Mouse (Mus musculus) spleen, adult 2 months (tissue): ENCODE data around the gene Reg4.

Source experiments
- CTCF ChIP-seq: fragments of 200-500 bp; IDR thresholded peaks from 2 replicates; pipeline ENCODE4 v1.5.1; 2011; ENCODE audit warnings: mild to moderate bottlenecking, inconsistent platforms; ENCODE audit not compliant: insufficient read depth, insufficient read length, insufficient replicate concordance; ENCODE audit errors: extremely low read depth
- POLR2A ChIP-seq: fragments of 200-500 bp; IDR thresholded peaks from 2 replicates; pipeline ENCODE4 v1.6.1; 2011; ENCODE audit warnings: low read depth, low read length, inconsistent platforms

- TF ChIP-seq POLR2A: no peak
- no peak for TF ChIP-seq CTCF
These were observed 58.4 kb downstream of the Reg4 start, which contains the start of gene Hmgcs2 for GRCm38 (mm10) chr3:98280204-98280932.
